Mouse (Mus musculus) layer of hippocampus, postnatal 25 days (tissue): ENCODE measurements at regions not wholly inside any gene's neighbourhood (a gene's known extent, or its start where the extent isn't known, plus 50 kb on each side); places are given as distances from the start of the nearest gene placed in this dataset.

Experiments
- DNase-seq, 2 experiments: peaks; one replicate each; pipeline ENCODE4 v3.0.0; 2022; ENCODE audit warnings: mixed read lengths in 2 of 2, low spot score in 1 of 2; ENCODE audit errors: extremely low spot score in 1 of 2

DNA sequence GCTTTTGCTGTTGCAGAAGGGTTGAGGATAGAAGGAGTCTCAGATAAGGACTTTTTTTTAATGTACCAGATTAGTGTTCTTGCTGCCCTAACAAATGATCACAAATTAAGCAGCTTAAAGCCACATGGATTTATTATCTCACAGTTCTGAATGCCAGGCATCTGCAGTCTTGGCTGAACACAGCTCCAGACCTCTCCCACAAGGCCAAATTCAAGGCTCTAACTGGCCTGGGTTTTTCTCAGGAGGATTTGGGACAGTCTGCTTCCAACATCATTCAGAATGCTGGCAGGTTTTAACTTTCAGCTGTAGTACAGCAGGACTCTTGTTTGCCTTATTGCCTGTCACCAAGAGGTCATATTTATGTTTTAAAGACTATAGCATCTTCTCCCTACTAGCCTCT, 329.7 kb upstream of the Chrm2 start:
- DNase-seq: no peak

DNA sequence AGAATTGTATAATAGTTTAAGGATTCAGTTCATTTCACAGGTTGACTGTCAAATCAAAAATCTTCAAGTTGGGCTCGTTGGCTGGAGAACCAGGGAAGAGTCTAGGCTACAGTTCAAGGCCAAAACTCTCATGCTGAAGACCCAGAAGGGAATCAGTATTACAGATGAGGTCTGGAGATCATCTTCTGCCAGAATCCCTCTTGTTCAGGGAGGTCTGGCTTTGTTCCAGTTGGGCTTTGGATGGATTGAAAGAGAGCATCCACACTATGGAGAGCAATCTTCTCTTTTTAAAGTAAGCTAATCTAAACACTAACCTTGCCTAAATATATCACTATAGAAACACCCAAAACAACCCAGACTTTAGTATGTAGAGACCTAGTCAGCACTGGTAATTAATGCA, 327.5 kb upstream of the Chrm2 start:
- DNase-seq: no peak

DNA sequence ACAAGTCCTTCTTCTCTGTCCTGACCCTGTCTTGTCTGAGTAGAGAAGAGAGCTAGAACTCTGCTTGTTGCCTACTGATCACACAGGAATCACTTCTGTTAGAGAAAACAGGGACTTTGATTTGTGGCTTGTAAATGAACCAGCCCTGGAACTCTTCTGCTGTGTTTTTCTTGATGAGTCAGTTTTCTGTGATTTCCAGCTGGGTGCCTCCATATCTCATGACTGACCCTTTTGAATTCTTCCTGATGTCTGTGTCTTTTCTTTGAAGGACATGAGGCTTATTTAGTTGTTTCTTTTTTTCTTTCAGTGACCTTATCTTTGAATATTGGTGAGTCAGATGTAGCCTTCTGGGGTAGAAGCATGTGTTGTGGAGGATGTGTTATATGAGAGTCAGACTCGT, 323.0 kb upstream of the Chrm2 start:
- DNase-seq: no peak

DNA sequence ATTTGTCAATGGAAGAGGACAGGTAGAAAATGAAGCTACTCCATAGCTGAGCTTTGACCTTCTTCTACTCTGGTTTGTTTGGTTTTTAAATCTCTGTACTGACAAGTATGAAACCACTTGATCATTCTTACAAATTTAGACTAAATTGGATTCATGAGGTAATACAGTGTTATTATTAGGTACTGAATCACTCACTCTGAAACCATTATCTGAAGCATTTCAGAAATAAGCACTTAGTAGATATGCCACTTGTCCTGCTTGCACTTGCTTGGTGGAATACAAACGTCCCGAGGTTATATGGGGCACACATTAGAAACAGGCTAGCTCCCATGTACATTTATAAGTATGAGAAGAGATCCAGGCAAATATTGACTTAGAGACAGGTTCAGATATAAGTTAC, 319.2 kb upstream of the Chrm2 start:
- DNase-seq: no peak

DNA sequence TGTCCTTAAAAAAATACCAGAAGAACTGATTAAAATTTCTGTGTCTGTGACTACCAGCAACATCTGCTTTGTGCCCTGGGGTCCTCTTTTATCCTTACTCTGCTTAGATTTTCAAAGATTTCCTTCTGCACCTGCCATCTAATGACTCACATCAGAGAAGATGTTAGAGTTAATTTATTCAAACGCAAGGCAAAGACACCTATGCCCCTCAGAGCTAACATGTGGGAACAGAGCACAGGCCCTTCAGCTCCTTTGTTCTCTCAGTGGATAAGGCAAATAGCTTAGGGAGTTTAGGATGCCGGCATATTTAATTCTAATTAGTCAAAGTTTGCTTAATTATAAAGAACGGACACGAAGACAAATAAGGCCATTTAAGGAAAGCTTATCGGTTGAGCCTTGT, 308.3 kb upstream of the Chrm2 start:
- DNase-seq: no peak

DNA sequence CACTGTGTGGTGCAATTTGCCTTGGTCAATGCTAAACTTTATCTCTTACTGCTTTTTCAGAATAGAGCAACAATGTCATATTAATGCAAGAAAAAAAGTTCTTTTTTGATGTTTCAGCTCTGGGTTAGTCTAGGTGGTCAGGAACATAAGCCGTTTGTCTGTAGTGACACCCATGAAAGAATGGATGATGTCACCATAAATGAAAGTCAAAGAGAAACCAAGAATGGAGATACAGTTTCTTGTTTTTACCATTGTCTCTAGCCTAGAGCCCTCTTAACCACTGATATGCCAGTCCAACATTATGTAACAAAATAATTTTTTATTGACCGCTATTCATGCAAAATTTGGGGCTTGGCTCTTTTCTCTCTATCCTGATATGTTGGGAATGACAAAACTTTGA, 294.3 kb upstream of the Chrm2 start:
- no peak for DNase-seq

DNA sequence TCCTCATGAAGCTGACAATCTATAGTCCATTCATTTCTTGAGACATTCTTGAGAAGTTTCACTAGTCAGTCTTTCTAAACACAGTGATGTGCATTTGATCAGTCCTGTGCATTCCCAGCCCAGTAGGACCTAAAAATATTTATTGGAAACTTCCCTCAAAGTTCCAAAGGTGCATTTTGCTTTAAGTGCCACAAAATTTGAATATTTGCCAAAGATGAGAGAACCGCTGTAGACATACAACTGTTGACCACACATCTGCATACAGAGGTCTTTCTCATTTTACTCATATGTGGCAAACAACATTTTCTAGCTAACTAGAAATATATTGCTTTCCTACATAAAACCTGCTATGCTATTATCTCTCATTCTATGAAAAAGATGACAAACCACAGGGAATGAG, 293.8 kb upstream of the Chrm2 start:
- DNase-seq: no peak

DNA sequence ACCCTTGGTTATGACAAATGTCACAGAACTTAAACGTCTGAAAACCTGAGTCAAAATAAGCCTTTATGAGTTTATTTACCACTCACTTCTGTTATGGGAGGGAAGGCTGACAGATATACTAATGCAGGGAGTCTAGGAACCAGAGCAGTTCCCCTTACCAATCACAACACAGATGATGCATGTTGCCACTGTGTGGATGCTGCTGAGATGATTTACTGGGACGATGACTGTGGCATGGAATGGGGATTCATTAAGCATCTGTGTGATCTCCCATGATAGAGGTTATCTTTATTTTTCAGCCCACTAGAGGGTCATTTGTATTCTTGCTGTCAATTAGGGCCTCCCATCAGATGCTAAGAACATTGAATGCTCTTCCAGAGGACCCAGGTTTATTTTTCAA, 290.5 kb upstream of the Chrm2 start:
- DNase-seq: no peak

DNA sequence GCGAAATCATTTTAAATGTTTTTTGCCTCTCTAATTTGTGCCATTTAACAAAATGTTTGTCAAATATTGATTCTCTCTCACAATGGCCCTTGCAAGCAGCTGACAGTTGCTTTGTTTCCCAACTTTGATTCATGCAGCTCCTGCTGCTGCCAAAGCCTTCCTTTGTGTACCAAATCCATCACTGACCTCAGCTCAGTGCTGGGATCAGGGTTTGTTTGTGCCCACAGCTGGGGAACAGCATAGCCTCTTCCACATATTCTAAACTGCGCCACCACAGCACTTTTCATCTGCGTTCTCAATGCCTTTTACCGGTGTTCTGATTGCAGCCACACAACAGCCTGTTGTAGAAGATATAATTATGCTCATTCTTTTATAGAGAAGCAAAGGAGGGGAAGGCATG, 289.7 kb upstream of the Chrm2 start:
- DNase-seq: no peak

DNA sequence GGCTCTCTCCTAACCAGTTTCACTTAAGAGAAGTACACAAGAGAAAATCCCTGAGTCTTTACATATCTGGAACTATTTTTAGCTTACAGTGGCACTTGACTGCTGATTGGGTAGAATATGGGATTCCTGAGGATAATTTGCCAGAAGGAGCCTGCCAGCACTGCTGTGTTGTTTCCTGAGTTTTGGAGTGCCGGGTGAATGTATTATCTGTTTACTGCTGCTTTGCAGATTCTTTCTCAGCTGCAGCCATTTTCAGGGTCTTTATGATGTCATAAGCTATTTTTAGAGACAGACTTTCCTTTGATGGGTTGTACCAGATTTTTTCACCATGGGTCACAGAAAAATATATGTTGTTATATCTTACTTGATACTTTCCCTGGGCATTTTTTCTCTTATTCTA, 279.1 kb upstream of the Chrm2 start:
- no peak for DNase-seq

DNA sequence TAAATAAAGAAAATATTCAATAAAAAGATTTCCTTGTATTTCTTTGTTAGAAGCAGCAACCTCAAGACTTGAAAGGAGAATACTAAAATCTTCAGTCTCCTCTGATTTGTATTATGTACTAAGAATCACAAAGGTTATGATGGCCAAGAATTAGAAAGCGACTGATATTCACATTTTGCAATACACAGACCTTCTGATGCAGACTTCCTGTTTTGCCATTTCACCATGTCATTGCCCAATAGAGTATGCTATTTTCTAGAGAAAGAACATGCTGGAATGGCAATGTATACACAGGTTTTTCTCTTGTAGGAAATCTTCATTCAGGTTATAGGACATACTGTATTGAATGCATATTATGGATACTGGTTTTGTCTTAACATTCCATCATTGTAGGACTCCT, 250.7 kb upstream of the Chrm2 start:
- DNase-seq: no peak

DNA sequence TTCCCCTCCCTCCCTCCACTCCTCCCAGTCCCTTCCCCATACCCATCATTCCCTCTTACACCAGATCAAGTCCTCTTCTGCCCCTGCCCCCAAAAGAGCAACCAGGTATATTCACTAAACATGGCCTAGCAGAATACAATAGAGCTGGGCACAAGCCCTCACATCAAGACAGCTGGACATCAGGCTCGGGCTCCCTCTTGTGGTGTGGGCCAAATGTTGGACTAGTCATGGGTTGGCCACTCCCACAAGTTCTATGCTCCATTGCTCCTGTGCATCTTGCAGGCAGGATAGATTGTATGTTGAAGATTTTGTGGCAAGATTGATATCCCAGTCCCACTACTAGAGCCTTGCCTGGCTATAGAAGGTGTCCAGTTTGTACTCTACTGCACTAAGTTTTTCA, 240.6 kb upstream of the Chrm2 start:
- no peak for DNase-seq

DNA sequence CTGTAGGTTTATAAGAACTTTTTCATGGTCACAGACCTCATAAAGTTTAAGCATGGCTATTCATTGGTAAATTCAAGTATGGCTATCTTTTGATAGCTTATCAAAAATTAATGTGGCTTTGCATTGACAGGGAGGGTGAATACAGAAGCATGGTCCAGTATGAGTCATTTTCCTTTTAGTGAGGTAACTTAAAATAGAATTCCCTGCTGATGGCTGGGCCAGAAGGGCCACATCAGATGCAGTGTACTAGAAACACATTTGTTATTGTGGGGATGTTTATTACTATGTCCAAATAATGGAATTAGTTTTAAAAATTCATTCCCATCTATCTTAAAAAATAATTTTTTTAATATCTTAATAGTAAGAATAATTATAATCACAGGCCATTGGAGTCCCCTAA, 213.4 kb upstream of the Chrm2 start:
- DNase-seq: no peak

DNA sequence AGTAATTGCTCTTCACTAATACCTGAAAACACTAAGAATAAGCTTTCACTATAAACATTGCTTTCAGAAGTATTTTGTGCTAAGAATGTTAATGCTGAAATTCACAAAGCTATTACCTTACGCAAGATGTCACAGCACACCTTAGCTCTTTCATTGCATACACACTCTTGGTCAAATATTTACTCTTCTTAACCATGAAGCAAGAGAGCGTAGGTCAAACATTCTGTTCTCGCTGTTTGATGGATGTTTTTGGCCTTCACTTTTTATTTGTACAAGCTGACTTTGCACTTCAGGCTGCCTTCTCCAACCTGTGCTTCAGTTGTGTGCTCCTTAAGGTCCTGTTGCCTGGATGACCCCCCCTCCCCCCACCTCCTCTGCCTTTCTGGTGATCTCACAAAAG, 212.8 kb upstream of the Chrm2 start:
- DNase-seq: no peak

DNA sequence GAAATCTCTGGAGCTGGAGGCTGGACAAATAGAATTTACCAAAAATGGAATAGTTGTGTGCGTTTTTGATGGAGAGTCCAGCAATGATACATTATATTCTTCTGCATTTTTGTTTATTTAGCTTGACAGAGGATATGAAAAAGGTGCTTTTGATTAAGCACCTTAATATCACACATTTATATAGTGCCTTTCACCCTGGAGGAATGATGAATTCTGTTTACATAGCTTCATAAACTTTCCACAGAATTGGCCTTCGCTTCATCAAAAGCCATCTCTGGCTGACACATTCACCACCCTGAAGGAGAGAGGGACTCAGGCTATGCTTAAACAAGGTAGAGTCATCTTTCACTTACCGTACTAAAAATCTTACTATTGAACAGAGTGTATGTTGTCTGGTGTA, 208.0 kb upstream of the Chrm2 start:
- DNase-seq: no peak

DNA sequence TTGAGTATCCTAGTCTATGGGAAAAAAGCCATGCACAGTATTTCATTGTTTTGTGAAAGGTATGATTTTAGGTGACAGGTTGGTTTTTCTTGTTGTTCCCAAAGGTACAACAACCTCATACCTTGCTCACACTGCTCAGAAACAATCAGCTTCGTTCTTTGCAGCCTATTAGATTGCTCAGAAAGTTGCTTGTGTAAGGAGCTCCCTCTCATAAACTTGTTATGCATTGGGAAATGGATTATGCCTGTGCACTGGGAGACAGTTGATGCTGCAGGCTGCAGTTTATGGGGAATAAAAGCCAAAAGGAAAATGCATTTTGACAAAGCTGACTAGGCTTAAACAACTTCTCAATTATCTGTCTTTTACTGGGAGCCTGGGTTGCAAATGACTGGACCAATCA, 205.2 kb upstream of the Chrm2 start:
- DNase-seq: no peak

DNA sequence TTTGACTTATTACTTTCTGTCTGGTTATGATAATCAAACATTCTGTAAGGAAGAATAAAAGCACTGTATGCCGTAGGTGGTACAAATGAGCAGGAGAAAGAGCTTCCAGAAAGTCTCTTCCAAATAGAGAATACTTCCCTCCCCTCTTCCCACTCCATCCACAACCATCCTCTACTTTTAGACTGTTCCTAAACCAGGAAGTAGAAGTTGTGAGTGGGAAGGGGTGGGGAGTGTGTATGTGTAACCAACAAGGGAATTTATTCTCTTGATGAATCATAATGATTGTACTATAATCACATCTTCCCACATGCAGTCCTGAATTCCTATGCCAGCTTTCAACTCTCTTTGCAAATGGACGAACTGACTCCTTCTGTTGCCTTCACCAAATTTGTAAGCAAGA, 181.2 kb upstream of the Chrm2 start:
- DNase-seq: no peak

DNA sequence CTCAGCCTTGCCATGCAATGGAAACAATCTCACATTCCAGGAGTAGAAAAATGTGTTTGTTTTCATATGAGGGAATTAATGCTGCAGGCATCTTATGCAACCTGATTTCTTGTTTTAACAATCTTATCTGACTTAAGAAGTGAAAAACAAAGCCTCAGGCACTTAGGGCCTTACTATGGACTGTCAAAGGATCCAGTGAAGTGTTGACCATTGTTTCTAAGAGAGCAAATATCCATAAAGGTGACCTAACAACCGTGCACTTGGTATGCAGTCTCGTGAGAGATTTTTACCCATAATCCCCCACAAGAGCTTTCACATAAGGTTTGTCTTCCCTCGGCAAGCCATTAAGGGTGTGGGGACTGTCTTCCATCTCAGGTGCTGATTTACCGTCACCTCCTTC, 166.6 kb upstream of the Chrm2 start:
- DNase-seq: no peak

DNA sequence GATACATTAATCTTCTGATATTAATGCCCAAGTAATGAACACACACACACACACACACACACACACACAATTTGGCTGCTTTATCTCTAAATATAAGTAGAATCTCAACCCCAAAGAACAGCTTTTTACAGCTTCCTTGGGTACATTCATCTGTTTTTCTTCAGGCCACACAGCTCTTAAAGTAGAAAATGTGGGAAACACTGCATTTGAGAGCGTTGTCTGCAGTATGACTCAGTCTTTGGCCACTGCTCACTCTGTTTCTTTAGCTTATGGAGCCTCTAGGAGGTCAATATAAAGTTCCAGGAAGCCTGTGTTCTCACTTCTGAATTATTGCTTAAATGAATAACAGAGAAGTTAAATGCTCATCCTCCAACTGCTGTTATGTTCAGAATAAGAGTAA, 153.4 kb upstream of the Chrm2 start:
- DNase-seq: no peak

DNA sequence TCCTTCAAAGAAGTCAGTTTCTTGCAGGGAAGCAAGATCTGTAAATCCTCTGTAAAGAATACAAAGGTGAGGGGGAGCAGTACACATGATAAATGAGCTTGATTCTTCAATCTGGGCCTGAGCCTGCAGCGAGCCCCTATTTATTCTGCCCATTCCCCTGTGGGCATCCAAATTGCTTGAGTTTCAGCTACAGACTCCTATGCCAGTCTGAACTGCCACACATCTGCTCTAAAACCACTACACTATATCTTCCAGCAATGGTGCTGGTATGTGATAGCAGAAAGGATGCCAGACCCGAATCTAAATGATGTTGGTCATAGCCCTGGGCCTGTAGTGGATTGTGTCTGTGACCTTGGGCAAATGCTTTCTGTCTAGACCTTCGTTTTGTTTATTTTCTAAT, 140.9 kb upstream of the Chrm2 start:
- DNase-seq: no peak

DNA sequence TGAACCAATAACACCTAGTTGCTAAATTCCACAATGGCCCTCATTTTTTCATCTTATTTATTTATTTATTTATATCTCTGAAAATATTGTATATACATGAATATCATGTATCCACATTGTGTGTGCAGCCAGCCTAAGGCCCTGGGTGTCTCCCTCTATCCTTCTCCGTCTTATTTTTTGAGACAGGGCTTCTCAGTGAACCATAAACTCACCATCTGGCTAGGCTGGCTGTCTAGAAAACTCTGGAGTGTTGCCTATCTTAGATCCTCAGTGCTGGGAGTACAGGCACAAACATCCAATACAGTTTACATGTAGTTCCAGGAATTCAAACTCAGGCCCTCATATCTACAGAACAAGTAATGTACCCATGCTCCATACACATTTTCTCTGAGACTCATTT, 139.7 kb upstream of the Chrm2 start:
- no peak for DNase-seq

DNA sequence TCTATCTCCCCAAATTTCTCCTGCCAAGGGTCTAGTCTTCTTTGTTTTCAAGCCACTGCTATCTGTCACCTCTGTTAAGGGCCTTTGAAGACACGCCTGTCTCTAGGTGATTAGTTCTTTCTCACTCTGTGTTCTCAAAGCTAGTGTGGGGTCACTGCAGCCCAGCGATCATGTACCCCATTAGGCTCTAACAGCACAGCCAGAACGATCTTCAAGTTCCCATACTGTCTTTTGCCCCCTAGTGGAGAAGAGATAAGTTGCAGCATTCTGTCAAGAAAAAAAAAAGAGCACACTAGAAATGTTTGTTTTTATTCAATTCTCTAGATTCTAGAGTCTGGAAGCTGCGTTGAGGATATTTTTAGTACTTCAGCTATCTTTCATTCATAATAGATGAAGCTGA, 138.8 kb upstream of the Chrm2 start:
- DNase-seq: peak in 1 of 2 experiments; percentile 5

DNA sequence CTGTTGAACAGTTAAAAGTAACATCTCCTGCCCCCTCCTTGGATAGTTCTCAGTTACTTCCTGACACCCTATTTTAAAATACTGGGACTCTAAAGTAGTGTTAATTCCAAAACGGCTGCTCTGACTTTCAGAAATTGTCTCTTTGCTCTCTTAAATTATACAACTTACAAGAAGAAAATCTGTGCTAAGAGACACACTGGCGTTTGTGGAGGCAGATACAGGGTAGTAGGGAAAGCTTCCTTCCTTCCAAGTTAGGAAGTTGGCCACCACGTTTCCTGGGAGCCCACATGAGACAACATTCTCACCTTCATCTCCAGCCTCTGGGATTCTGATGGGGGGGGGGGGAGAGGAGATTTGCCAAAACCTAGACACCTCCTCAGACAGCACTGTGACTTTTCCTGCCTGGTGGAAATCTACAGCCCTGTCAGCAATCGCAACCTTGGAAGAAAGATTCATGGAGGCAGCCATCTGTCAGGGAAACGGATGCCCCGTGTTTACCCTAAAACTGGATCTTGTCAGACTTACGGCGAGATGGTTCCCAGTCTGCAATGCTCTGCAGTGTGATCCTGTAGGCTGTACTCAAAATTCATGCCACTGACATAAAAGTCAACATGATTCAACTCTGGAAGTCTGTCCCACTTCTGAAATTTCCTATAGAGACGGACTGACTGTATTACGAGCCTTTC, 121.0 kb upstream of the Chrm2 start:
- DNase-seq: no peak
